ENCODE assay signal across 17 mouse cellular contexts in genomic region chr16:4492777-4493563, GRCm38 (mm10). TPM values are rescaled to one million over a fixed set of nuclear protein-coding genes. Genes with fewer than 3 reads are reported as not detected.
A peak's percentile ranks its signal among the peaks of the same experiment; 100 is the strongest.
DNase-seq lines count a peak whose midpoint lies in the region; TF ChIP-seq lines count a peak whose summit lies in the region.
"Had no signal": no experiment of that assay in that cellular context is flagged by ENCODE, and none has a peak within 500 bp of the region (broad histone marks: within the 10 kb centered on the region; RNA-seq: fewer than 3 reads in every experiment).

No protein-coding gene starts in this region.

- DNase-seq in gastrocnemius, adult 2 months: peak; percentile 12
- DNase-seq in gastrocnemius, postnatal 10 days: no peak
- DNase-seq in kidney, adult 11 months: peak; percentile 25
- no peak for DNase-seq in kidney, adult 8-10 months
- DNase-seq in kidney, postnatal 10 days: peak; percentile 66
- DNase-seq in left cerebral cortex, adult 9 months (ENCODE audit: low spot score in 2 of 2): no peak
- DNase-seq in cerebellum, adult 11 months: no peak
- DNase-seq in right cerebral cortex, postnatal 4 days: no peak
- DNase-seq: adrenal gland, postnatal 10 days; cerebellum, adult 8-10 months; heart, postnatal 10 days; liver, embryonic 13.5 days; thymus, adult 2 months had no signal

- no peak overlapping the region for H3K4me3 ChIP-seq in gastrocnemius, adult 2 months
- H3K4me3 ChIP-seq: embryonic facial prominence, embryonic 15.5 days; limb, embryonic 12.5 days; liver, embryonic 13.5 days; midbrain, embryonic 13.5 days; stomach, embryonic 15.5 days had no signal

- intact Hi-C loops in gastrocnemius, adult 2 months (cut with DNase I): no loop called here

- peak overlapping the region; percentile 56 for H3K27ac ChIP-seq in gastrocnemius, adult 2 months
- H3K27ac ChIP-seq: embryonic facial prominence, embryonic 15.5 days; limb, embryonic 12.5 days; liver, embryonic 13.5 days; midbrain, embryonic 13.5 days; stomach, embryonic 15.5 days had no signal

- no peak for TF ChIP-seq CTCF in gastrocnemius, adult 2 months (IDR thresholded peaks at IDR 0.05)

RNA-seq across cellular contexts. Expression of gene Srl, which starts 48.6 kb away (rescaled TPM):
- 1,000 to 10,000 TPM; 1,026 to 1,225 TPM for total RNA-seq in gastrocnemius, adult 2 months (2021)
- 1,000 to 10,000 TPM; 1,275 to 1,445 TPM for total RNA-seq in gastrocnemius, postnatal 10 days (2021)

Comparison
In these comparisons a context has a peak if more than half of its experiments do, and no peak if none do; other contexts are left out.
1. DNase-seq: peak in gastrocnemius, adult 2 months (single experiment), kidney, adult 11 months (single experiment) and kidney, postnatal 10 days (single experiment); none in gastrocnemius, postnatal 10 days (single experiment), kidney, adult 8-10 months (0 of 2), left cerebral cortex, adult 9 months (0 of 2), cerebellum, adult 11 months (single experiment) and right cerebral cortex, postnatal 4 days (single experiment).